Mouse (Mus musculus) limb, embryonic 13.5 days (tissue): Measurements from ENCODE around the gene Smc1b. TPM values are rescaled to one million over a fixed set of nuclear protein-coding genes. Genes with fewer than 3 reads are reported as not detected.

Experiments
- polyA plus RNA-seq: library from polyadenylated mRNA; unstranded; fragments of >200 nt; fragmentation: Nextera tagmentation; extraction: Ambion mirVana; gene quantifications from 2 replicates; pipeline ENCODE4 v1.2.1, GENCODE M21; 2015

Smc1b gene
- polyA plus RNA-seq, 1 experiment from 2014 or later = 0.18 TPM

Other genes with a start within 250 kb of the Smc1b start
- 0.68 and 0.73 TPM in 2 replicates for gene Gm29666, start 211.9 kb downstream of the Smc1b start, polyA plus RNA-seq
- 37.1 and 39.8 TPM in 2 replicates for gene Nup50, start 208.6 kb downstream of the Smc1b start, polyA plus RNA-seq
- gene 5031439G07Rik, start 143.4 kb downstream of the Smc1b start, polyA plus RNA-seq = 8.0 and 9.1 TPM in 2 replicates
- gene Upk3a, start 114.8 kb downstream of the Smc1b start, polyA plus RNA-seq = not detected in 2 replicates
- 27.1 and 28.3 TPM in 2 replicates for gene Fam118a, start 103.0 kb downstream of the Smc1b start, polyA plus RNA-seq
- gene Ribc2, start 114 bp upstream of the Smc1b start, polyA plus RNA-seq = 0.83 and 1.3 TPM in 2 replicates
- 217 and 232 TPM in 2 replicates for gene Fbln1, start 74.0 kb upstream of the Smc1b start, polyA plus RNA-seq
- gene Atxn10, start 204.3 kb upstream of the Smc1b start, polyA plus RNA-seq = 353 and 355 TPM in 2 replicates